Mouse (Mus musculus): ENCODE measurements at regions not wholly inside any gene's neighbourhood (a gene's known extent, or its start where the extent isn't known, plus 50 kb on each side); places are given as distances from the start of the nearest gene placed in this dataset.

GRCm38 (mm10) chr15:17715584-17715983 is 987.0 kb downstream of the Cdh9 start:
- DNase-seq (ENCODE audit: low spot score) = no peak

GRCm38 (mm10) chr15:17730651-17731050 is 1002.1 kb downstream of the Cdh9 start:
- no peak for DNase-seq (ENCODE audit: low spot score)

DNA sequence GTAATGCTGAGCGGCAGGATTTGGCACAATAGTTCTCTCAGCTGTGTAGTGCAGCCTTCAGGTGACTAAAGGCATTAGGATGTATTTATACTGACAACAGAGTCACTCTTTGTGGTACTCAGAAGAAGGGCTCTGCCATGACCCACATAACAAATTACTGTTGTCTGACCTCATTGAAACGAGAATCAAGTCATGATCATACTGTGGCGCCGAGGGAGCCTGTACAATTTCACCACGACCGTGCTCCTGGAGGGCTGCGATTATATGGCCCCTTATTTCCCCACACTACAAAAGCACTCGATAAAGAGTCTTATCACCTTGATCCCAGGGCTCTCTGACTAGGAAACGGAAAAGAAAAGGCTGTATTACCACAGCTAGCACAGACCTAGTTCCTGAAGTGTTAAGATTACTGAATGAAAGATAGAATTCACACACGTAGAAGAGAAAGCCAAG is 1041.7 kb downstream of the Cdh9 start:
- no peak for DNase-seq (ENCODE audit: low spot score)

DNA sequence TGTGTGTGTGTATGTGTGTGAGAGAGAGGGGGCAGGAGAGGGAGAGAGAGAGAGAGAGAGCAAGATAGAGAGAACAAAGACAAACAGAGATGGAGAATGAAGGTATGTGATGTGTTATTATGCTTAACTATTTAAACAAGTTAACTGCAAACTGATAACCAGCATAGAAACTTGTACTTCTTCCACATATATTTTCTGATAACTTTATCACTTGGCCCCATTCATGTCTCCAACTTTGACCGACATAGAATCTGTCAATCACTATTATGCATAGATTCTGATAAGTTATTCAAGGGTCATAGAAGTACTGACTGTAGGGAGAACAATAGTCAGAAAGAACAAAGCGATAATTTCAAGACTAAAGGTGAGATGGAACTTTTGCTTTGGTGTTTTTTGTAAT is 1039.0 kb upstream of the Cdh10 start:
- no peak for DNase-seq (ENCODE audit: low spot score)

DNA sequence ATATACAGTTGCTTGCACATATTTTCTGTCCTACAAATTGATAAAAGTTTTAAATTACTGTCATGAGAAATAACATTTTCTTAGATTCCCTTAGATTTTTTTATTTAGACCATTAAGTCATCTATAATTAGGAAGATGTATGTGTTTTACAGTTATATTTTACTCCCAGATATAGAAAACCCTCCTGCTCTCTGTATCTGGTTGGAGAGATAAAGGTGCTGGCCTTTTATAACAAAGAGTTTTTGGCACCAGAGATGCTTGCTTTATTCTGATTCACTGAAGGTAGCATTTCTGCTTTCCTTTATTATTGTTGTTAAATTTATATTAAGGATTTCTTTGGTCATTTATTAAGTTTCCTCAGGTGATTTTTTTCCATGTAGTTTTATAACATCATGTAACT is 1035.4 kb upstream of the Cdh10 start:
- no peak for DNase-seq (ENCODE audit: low spot score)

- DNase-seq (ENCODE audit: low spot score) = no peak
Observed at GRCm38 (mm10) chr15:17797516-17797915, 1021.2 kb upstream of the Cdh10 start.

- DNase-seq (ENCODE audit: low spot score) = no peak
Observed at GRCm38 (mm10) chr15:17801424-17801823, 1017.3 kb upstream of the Cdh10 start.

DNA sequence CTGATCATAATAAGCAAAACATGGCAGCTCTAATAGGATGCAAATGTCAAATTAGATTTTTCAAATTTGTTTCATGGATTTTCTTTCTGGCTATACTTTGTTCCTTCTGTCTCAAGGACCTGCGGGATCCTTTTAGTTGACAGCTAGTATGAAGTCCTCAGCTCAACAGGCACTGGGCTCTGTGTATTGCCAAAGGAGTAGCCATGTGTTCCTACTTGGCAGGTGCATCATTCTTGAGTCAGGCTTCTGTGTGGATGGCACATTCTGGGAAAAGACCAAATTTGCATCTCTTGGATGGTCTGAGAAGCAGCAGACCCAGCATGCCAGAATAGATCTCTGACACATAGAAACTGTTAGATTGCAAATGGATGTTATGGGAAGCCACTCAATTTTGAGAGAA is 1015.6 kb upstream of the Cdh10 start:
- DNase-seq (ENCODE audit: low spot score) = no peak

DNA sequence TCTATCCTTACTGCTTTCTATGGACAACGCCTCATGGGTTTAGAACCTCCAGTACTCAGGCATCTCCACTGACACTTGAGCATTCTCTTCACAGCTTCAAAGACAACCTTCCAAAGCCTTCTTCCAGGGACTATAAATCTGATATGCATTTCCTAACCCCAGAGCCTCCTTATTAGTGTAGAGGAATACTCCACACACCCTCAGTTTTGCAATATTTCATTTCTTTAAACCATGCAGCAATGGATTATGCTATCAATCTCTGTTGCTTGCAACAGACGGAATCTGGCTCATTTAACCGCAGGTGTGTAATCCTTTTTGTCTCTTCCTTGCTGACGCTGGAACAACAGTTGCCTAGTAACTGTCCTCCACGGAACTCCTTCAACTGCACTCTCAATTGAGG is 988.4 kb upstream of the Cdh10 start:
- DNase-seq (ENCODE audit: low spot score) = no peak

- no peak for DNase-seq (ENCODE audit: low spot score)
Observed at GRCm38 (mm10) chr15:17831987-17832386, 986.8 kb upstream of the Cdh10 start.

DNA sequence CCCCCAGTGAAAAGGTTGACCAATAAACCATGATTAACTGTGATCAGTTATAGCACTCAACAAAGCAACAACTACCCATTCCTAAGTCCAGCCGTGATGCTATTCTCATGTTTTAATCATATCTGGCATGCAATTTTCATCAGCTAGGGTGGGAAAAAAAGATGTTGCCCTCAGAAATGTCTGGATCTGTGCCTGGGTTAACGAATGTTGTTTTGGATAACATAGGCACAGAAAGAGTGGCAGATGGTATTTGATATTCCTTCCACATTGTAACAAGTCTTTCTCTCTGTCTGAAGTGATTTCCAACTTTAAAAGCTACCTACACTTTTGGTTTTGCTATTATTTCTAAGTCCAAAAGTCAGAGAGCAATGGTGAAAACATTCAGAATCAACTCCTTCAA is 938.6 kb upstream of the Cdh10 start:
- no peak for DNase-seq (ENCODE audit: low spot score)

- DNase-seq (ENCODE audit: low spot score) = no peak
Observed at GRCm38 (mm10) chr15:17889309-17889708, 929.4 kb upstream of the Cdh10 start.

GRCm38 (mm10) chr15:17900026-17900425 is 918.7 kb upstream of the Cdh10 start:
- no peak for DNase-seq (ENCODE audit: low spot score)

DNA sequence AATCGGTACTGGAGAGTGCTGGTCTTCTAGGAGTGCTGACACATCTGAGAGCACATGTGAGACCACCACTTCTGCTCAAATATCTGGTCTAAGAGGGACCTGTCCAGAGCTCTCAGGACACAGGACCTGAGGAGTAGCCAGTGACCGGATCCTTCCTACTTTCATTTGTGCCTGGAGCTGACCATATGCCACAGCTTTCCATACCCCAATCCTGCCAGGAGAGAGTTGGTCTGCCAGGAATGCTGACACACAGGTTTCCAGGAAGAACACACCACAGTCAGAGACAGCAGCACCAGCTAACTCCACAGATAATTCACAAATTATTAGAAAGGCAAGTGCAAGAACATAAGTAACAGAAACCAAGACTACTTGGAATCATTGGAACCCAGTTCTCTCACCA is 906.5 kb upstream of the Cdh10 start:
- no peak for DNase-seq (ENCODE audit: low spot score)

- DNase-seq (ENCODE audit: low spot score) = no peak
Observed at GRCm38 (mm10) chr15:17932573-17932972, 886.2 kb upstream of the Cdh10 start.

GRCm38 (mm10) chr15:17933875-17934274 is 884.9 kb upstream of the Cdh10 start:
- no peak for DNase-seq (ENCODE audit: low spot score)

DNA sequence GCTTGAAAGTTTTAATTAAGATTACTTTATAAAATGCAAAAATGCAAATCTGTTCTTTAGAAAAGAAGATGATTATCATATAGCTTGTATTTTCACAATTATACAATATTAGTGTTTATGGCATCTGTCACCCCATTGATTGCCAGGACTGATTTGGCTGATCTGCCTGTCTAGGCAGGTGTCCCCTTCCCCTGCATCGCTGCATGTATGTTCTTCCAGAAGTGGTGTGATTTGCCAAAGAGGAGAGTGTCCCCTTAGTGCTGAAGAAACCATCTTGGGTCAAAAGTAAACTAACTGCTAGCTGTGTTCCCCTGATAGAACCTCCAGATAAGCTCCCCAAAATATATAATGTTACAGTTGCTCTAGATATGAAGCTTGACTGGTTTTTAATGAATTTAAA is 883.3 kb upstream of the Cdh10 start:
- DNase-seq (ENCODE audit: low spot score) = no peak

DNA sequence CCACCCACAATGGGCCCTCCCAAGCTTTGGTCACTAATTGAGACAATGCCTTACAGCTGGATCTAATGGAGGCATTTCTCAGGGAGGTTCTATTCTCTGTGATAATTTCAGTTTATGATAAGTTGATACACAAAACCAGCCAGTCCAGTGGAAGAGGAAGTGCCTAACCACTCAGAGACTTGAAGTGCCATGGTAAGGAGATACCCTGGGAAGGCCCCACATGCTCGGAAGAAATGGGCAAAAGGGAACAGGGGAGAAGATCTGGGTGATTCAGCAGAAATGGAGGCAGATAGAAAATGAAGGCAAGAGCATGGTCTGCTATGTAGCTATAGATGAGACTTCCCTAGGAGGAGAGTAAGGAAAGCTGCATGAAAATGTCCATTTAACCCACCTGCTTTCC is 856.0 kb upstream of the Cdh10 start:
- no peak for DNase-seq (ENCODE audit: low spot score)

GRCm38 (mm10) chr15:17963240-17964209 is 855.2 kb upstream of the Cdh10 start:
- no peak for DNase-seq (ENCODE audit: low spot score)

- no peak for DNase-seq (ENCODE audit: low spot score)
Observed at GRCm38 (mm10) chr15:17987763-17988162, 831.0 kb upstream of the Cdh10 start.

DNA sequence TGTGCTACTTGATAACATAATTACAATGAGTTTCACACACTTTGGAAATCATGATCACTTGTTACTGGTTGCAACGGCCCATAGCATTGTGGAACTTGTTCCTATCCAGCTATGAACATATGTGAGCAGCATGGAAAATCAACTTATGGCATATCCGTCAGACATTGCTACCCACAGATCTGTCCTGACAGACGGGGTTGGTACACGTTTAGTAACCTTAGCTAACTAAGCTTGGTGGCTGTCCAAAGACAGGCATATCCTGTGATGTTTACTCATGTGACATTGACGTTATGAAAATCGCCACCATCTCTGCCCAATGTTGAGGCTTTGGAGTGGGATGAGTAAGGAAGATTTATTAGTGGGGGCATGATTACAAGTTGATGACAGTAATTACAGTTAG is 786.1 kb upstream of the Cdh10 start:
- DNase-seq (ENCODE audit: low spot score) = no peak

DNA sequence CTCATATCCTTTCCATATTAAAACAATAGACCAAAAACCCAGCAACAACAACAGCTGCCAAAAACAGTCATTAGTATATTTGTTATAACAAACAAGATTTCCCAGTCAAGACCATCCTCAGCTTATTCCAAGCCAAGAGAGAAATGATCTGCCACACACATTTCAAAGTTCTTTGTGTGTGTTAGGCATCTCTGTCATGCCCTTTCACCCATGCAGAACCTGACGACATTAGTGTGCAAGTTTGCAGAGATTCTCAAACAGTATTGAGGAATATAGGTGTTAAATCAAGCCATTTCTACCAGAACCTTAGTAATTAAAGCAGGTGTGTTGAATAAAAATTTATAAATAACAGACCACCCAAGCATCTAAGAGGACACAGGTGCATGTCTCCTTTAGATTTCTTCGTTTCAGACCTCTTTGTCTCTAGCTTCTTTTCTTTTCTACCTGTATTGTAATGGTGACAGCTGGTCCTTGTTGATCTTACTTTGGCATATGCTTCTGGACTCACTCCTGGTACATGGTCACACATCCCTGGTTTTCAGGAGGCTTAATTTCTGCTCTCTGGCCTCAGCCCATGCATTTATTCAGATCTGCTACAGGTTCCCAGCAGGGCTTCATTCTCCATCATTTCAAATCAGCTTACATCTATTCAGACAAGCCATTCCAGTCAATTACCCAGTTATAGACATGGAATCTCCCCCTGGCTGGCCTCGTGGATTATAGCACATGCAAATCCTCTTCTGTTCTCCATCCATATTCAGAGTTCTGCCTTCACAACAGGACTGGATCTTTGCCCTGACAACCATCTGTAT is 766.3 kb upstream of the Cdh10 start:
- DNase-seq (ENCODE audit: low spot score) = peak; percentile 28

DNA sequence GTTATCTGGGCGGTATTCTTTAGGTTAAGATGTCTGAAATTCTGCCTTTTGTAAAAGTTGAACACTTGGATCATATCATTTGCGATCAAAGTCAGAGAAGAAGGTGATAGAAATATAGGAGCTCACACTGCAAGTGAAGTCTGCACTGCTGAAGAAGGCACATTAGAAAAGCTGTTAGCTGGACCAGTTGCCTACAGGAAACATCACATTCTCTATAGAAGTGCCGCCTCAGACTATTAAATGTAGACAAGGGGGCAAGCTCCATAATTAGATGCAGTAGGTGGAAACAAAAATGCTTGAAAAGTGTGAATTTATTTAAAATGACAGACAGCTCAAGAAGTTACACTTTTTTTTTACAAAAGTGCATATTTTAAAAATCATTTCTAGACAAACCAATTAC is 753.2 kb upstream of the Cdh10 start:
- DNase-seq (ENCODE audit: low spot score) = no peak
